Mouse (Mus musculus) hindbrain, embryonic 14.5 days (tissue): ENCODE measurements around the gene Gm28044. TPM values are rescaled to one million over a fixed set of nuclear protein-coding genes. Genes with fewer than 3 reads are reported as not detected.
"Not testable (repeated sequence)": the region's sequence is repeated elsewhere in the genome, so short reads cannot be mapped to it uniquely, and the experiment has no call there.

Source experiments
- ATAC-seq: fragments of 200-750 bp; cut with Nextera tagmentation; 2 replicates; pipeline ENCODE4 v1.8.0; 2017; ENCODE audit warnings: moderate number of reproducible peaks, mild to moderate bottlenecking, moderate TSS enrichment, moderate library complexity; ENCODE audit not compliant: low FRiP score
- DNase-seq: peaks from one replicate; pipeline ENCODE4 v3.0.0-alpha.2; 2015; ENCODE audit warnings: low spot score
- H3K27ac ChIP-seq: fragments of 300-500 bp; sonication (generic); 2 replicates; pipeline ENCODE4 v1.5.1; 2014; ENCODE audit warnings: mild to moderate bottlenecking, moderate library complexity
- H3K27me3 ChIP-seq: fragments of 300-500 bp; sonication (generic); 2 replicates; pipeline ENCODE4 v1.6.1; 2014; ENCODE audit warnings: mild to moderate bottlenecking, low read length, mixed read lengths; ENCODE audit not compliant: control insufficient read depth, insufficient read depth
- H3K36me3 ChIP-seq: fragments of 300-500 bp; sonication (generic); replicated peaks from 2 replicates; pipeline ENCODE4 v1.6.1; 2014; ENCODE audit not compliant: control insufficient read depth, insufficient read depth
- H3K4me1 ChIP-seq: fragments of 300-500 bp; sonication (generic); replicated peaks from 2 replicates; pipeline ENCODE4 v1.6.1; 2014; ENCODE audit warnings: antibody characterized with exemption, low read length, mixed read lengths; ENCODE audit not compliant: control insufficient read depth, insufficient read depth
- H3K4me2 ChIP-seq: fragments of 300-500 bp; sonication (generic); replicated peaks from 2 replicates; pipeline ENCODE4 v1.6.1; 2014; ENCODE audit warnings: mild to moderate bottlenecking, moderate library complexity
- H3K4me3 ChIP-seq: fragments of 300-500 bp; sonication (generic); replicated peaks from 2 replicates; pipeline ENCODE4 v1.5.1; 2014; ENCODE audit warnings: mild to moderate bottlenecking, low read length
- H3K9ac ChIP-seq: fragments of 300-500 bp; sonication (generic); 2 replicates; pipeline ENCODE4 v1.6.1; 2014
- H3K9me3 ChIP-seq: fragments of 300-500 bp; sonication (generic); 2 replicates; pipeline ENCODE4 v1.6.1; 2016; ENCODE audit warnings: low read length; ENCODE audit not compliant: control insufficient read depth
- WGBS: fragments of 180-500 bp; shearing (Covaris S2); extraction: QIAGEN DNeasy Blood & Tissue Kit; methylation state at CpG from one replicate; pipeline ENCODE4 v1.1.7; 2014; 5-methylcytosine and 5-hydroxymethylcytosine counted together
- polyA plus RNA-seq: library from polyadenylated mRNA; unstranded; fragments of >200 nt; fragmentation: Nextera tagmentation; extraction: Ambion mirVana; gene quantifications from 2 replicates; pipeline ENCODE4 v1.2.1, GENCODE M21; 2014

Gene Gm28044
- polyA plus RNA-seq, 1 experiment from 2014 or later, result not detected

GRCm38 (mm10) chr13:67306718-67307117 lies 53.6 kb downstream of the Gm28044 start:
- Histone ChIP-seq H3K9me3 (peaks cover 3% of the 10 kb centered on the region; the same call in 1 of the 2 replicates), H3K4me1 (peaks cover 9% of the 10 kb centered on the region; the same call in 1 of the 2 replicates), H3K27ac (peak overlapping the region; percentile 57), H3K9ac (peak overlapping the region; percentile 72), H3K4me3 (peak overlapping the region; percentile 54), H3K27me3 (no peaks in the 10 kb centered on the region), H3K4me2 (peak overlapping the region; percentile 63), H3K36me3 (no peaks in the 10 kb centered on the region)
- DNase-seq, result peak; percentile 43
- ATAC-seq, result peak; percentile 61; the same call in 1 of the 2 replicates
- WGBS, result 29% methylated on average over 5 of the region's 5 CpGs

- Histone ChIP-seq H3K27me3 (no peaks in the 10 kb centered on the region), H3K4me1 (peaks cover 9% of the 10 kb centered on the region; the same call in 1 of the 2 replicates), H3K9ac (peak within 1 kb of the TSS; percentile 72), H3K4me2 (peak within 1 kb of the TSS; percentile 63), H3K27ac (peak within 1 kb of the TSS; percentile 57), H3K36me3 (no peaks in the 10 kb centered on the region), H3K9me3 (no peaks in the 10 kb centered on the region), H3K4me3 (peak within 1 kb of the TSS; percentile 54)
- DNase-seq, result peak; percentile 96
- 10% methylated on average over 16 of the region's 16 CpGs for WGBS
- peak; percentile 99 for ATAC-seq
Measured at GRCm38 (mm10) chr13:67305822-67306672, 54.3 kb downstream of the Gm28044 start, which contains the start of gene Zfp457. Gene Zfp457, minus strand, starts transcription at chr13:67306485.

GRCm38 (mm10) chr13:67278314-67278713 lies 82.0 kb downstream of the Gm28044 start, which contains the start of gene Zfp458:
Gene Zfp458, minus strand, starts transcription at chr13:67278466.
- 52% methylated on average over 7 of the region's 7 CpGs for WGBS
- Histone ChIP-seq H3K27me3 (no peaks in the 10 kb centered on the region), H3K9me3 (no peaks in the 10 kb centered on the region), H3K4me2 (no peak within 1 kb of the TSS), H3K9ac (no peak within 1 kb of the TSS), H3K4me1 (no peaks in the 10 kb centered on the region), H3K36me3 (no peaks in the 10 kb centered on the region), H3K4me3 (no peak within 1 kb of the TSS), H3K27ac (no peak within 1 kb of the TSS)
- ATAC-seq (peak; percentile 48; the same call in 1 of the 2 replicates), DNase-seq (peak; percentile 28)

- ATAC-seq, result peak; percentile 63
- not testable (repeated sequence) for H3K4me1 ChIP-seq, H3K27me3 ChIP-seq, DNase-seq, H3K36me3 ChIP-seq
- Histone ChIP-seq H3K4me3 (peak overlapping the region; percentile 58), H3K4me2 (peak overlapping the region; percentile 82), H3K9ac (peak overlapping the region; percentile 62), H3K9me3 (peaks cover 12% of the 10 kb centered on the region), H3K27ac (peak overlapping the region; percentile 68; the same call in 1 of the 2 replicates)
- 52% methylated on average over 8 of the region's 9 CpGs for WGBS
Measured at GRCm38 (mm10) chr13:67269383-67270065, 90.8 kb downstream of the Gm28044 start.

- H3K27me3 ChIP-seq, result no peaks in the 10 kb centered on the region
- H3K4me3 ChIP-seq, result peak overlapping the region; percentile 58
- H3K27ac ChIP-seq, result peak overlapping the region; percentile 68; the same call in 1 of the 2 replicates
- no peaks in the 10 kb centered on the region for H3K36me3 ChIP-seq
- 7% methylated on average over 18 of the region's 18 CpGs for WGBS
- ATAC-seq (peak; percentile 99), DNase-seq (peak; percentile 87)
- peak overlapping the region; percentile 62 for H3K9ac ChIP-seq
- H3K4me1 ChIP-seq, result peaks cover 8% of the 10 kb centered on the region
- H3K4me2 ChIP-seq, result peak overlapping the region; percentile 82
- H3K9me3 ChIP-seq, result peaks cover 18% of the 10 kb centered on the region
Measured at GRCm38 (mm10) chr13:67268568-67269369, 91.6 kb downstream of the Gm28044 start.

Other genes starting within 250 kb of the Gm28044 start
- gene Rslcan18, start 244.3 kb downstream of the Gm28044 start, polyA plus RNA-seq, result 0.09 TPM in 1 of 2 replicates, not detected in the other
- 5.7 and 5.8 TPM in 2 replicates for gene Zfp759, start 238.9 kb downstream of the Gm28044 start, polyA plus RNA-seq
- gene Rsl1, start 187.4 kb downstream of the Gm28044 start, polyA plus RNA-seq, result 4.4 and 5.1 TPM in 2 replicates
- gene Zfp455, start 166.0 kb downstream of the Gm28044 start, polyA plus RNA-seq, result 2.1 and 2.3 TPM in 2 replicates
- 6.2 and 6.7 TPM in 2 replicates for gene Zfp458, start 82.1 kb downstream of the Gm28044 start, polyA plus RNA-seq
- 1.2 and 1.3 TPM in 2 replicates for gene Zfp457, start 54.1 kb downstream of the Gm28044 start, polyA plus RNA-seq
- gene Zfp595, start 28.0 kb downstream of the Gm28044 start, polyA plus RNA-seq, result 1.9 and 2.3 TPM in 2 replicates
- 0.79 and 0.93 TPM in 2 replicates for gene Zfp953, start 69 bp upstream of the Gm28044 start, polyA plus RNA-seq
- not detected in 2 replicates for gene Gm28041, start 15.2 kb upstream of the Gm28044 start, polyA plus RNA-seq
- gene Zfp456, start 15.3 kb upstream of the Gm28044 start, polyA plus RNA-seq, result 0.80 and 1.4 TPM in 2 replicates
- 2.9 and 3.4 TPM in 2 replicates for gene Zfp429, start 39.3 kb upstream of the Gm28044 start, polyA plus RNA-seq
- 0.36 and 0.90 TPM in 2 replicates for gene Zfp459, start 60.9 kb upstream of the Gm28044 start, polyA plus RNA-seq
- 6.9 and 8.0 TPM in 2 replicates for gene Zfp874a, start 91.1 kb upstream of the Gm28044 start, polyA plus RNA-seq
- gene Zfp874b, start 123.7 kb upstream of the Gm28044 start, polyA plus RNA-seq, result 2.1 and 2.3 TPM in 2 replicates
- gene Zfp58, start 140.0 kb upstream of the Gm28044 start, polyA plus RNA-seq, result 9.5 and 11.8 TPM in 2 replicates
- not detected in 2 replicates for gene Gm26965, start 165.6 kb upstream of the Gm28044 start, polyA plus RNA-seq
- 36.3 and 40.2 TPM in 2 replicates for gene Zfp87, start 165.6 kb upstream of the Gm28044 start, polyA plus RNA-seq
- gene Zfp748, start 193.3 kb upstream of the Gm28044 start, polyA plus RNA-seq, result 14.6 and 16.9 TPM in 2 replicates
- 7.2 and 7.4 TPM in 2 replicates for gene Zfp729b, start 249.2 kb upstream of the Gm28044 start, polyA plus RNA-seq